8 mouse cellular contexts compared by ENCODE assay signal in genomic region chr14:45690520-45691246, GRCm38 (mm10). TPM values are rescaled to one million over a fixed set of nuclear protein-coding genes. Genes with fewer than 3 reads are reported as not detected.
DNase-seq lines count a peak whose midpoint lies in the region; ATAC-seq and TF ChIP-seq lines count a peak whose summit lies in the region.

No protein-coding gene starts in this region.

- TF ChIP-seq POLR2A in heart, adult 2 months (IDR thresholded peaks at IDR 0.05; ENCODE audit: insufficient read depth, low read depth, low read length), result no peak
- TF ChIP-seq POLR2A in kidney, adult 2 months (IDR thresholded peaks at IDR 0.05; ENCODE audit: low read depth, low read length), result no peak
- TF ChIP-seq POLR2A in spleen, adult 2 months (IDR thresholded peaks at IDR 0.05; ENCODE audit: low read depth, low read length), result no peak

- no peaks in the 10 kb centered on the region for H3K9me3 ChIP-seq in embryonic facial prominence, embryonic 11.5 days (replicated peaks; ENCODE audit: control insufficient read depth, low read length)
- H3K9me3 ChIP-seq in limb, embryonic 12.5 days, result no peaks in the 10 kb centered on the region
- no peaks in the 10 kb centered on the region for H3K9me3 ChIP-seq in midbrain, embryonic 14.5 days (ENCODE audit: control insufficient read depth, low read length)

- H3K36me3 ChIP-seq in embryonic facial prominence, embryonic 11.5 days (replicated peaks; ENCODE audit: control insufficient read depth, insufficient read depth, low read depth, low read length), result no peaks in the 10 kb centered on the region
- no peaks in the 10 kb centered on the region for H3K36me3 ChIP-seq in heart, adult 2 months (ENCODE audit: control insufficient read depth, insufficient read depth, low read length)
- H3K36me3 ChIP-seq in kidney, adult 2 months (ENCODE audit: control insufficient read depth, insufficient read depth, low read length), result no peaks in the 10 kb centered on the region
- no peaks in the 10 kb centered on the region for H3K36me3 ChIP-seq in limb, embryonic 12.5 days
- no peaks in the 10 kb centered on the region for H3K36me3 ChIP-seq in midbrain, embryonic 14.5 days (ENCODE audit: control insufficient read depth, insufficient read depth, low read length)
- H3K36me3 ChIP-seq in spleen, adult 2 months (ENCODE audit: control insufficient read depth, insufficient read depth, low read length), result no peaks in the 10 kb centered on the region

- H3K4me3 ChIP-seq in embryonic facial prominence, embryonic 11.5 days (ENCODE audit: low read depth, low read length), result peak overlapping the region; percentile 48
- peak overlapping the region; percentile 56 for H3K4me3 ChIP-seq in heart, adult 2 months
- peak overlapping the region; percentile 57 for H3K4me3 ChIP-seq in kidney, adult 2 months (ENCODE audit: insufficient read depth, low read depth, low read length)
- H3K4me3 ChIP-seq in limb, embryonic 12.5 days (replicated peaks), result peak overlapping the region; percentile 52
- H3K4me3 ChIP-seq in midbrain, embryonic 14.5 days (replicated peaks; ENCODE audit: low read depth, low read length), result peak overlapping the region; percentile 36
- peak overlapping the region; percentile 38; the same call in 1 of the 2 replicates for H3K4me3 ChIP-seq in spleen, adult 2 months (ENCODE audit: extremely low read depth, insufficient read depth, insufficient read length)

- WGBS in embryonic facial prominence, embryonic 11.5 days, result under 1% methylated on average over 16 of the region's 16 CpGs
- 4% methylated on average over 16 of the region's 16 CpGs for WGBS in heart, adult 2 months
- WGBS in kidney, adult 2 months, result 2% methylated on average over 16 of the region's 16 CpGs
- 1% methylated on average over 16 of the region's 16 CpGs for WGBS in limb, embryonic 12.5 days
- WGBS in midbrain, embryonic 14.5 days, result under 1% methylated on average over 16 of the region's 16 CpGs
- 7% methylated on average over 16 of the region's 16 CpGs for WGBS in spleen, adult 2 months

- no peaks in the 10 kb centered on the region for H3K4me1 ChIP-seq in embryonic facial prominence, embryonic 11.5 days (ENCODE audit: control insufficient read depth, insufficient read depth, low read length)
- H3K4me1 ChIP-seq in heart, adult 2 months (ENCODE audit: control insufficient read depth, insufficient read depth, low read length), result 0 out of 2 replicates have a peak, but pooled peaks cover 1% of the 10 kb centered on the region
- peaks cover 4% of the 10 kb centered on the region; the same call in 1 of the 2 replicates for H3K4me1 ChIP-seq in kidney, adult 2 months (ENCODE audit: control insufficient read depth, insufficient read depth, low read length)
- H3K4me1 ChIP-seq in limb, embryonic 12.5 days (replicated peaks), result peaks cover 5% of the 10 kb centered on the region
- H3K4me1 ChIP-seq in midbrain, embryonic 14.5 days (ENCODE audit: control insufficient read depth, insufficient read depth, low read length), result no peaks in the 10 kb centered on the region
- H3K4me1 ChIP-seq in spleen, adult 2 months (ENCODE audit: control insufficient read depth, insufficient read depth, insufficient read length), result no peaks in the 10 kb centered on the region

- peak; percentile 61 for DNase-seq in 3T3-L1 (ENCODE audit: low read depth, low spot score)
- peak; percentile 14 for DNase-seq in adrenal gland, postnatal 25 days
- DNase-seq in embryonic facial prominence, embryonic 11.5 days (ENCODE audit: low spot score), result peak; percentile 82
- DNase-seq in heart, adult 2 months, result peak; percentile 47 to 67
- peak; percentile 73 for DNase-seq in kidney, adult 2 months
- DNase-seq in midbrain, embryonic 14.5 days, result peak; percentile 87
- DNase-seq in spleen, adult 2 months (ENCODE audit: low read depth in 1 of 2, low spot score in 2 of 2), result peak in 1 of 2 experiments; percentile 14

- TF ChIP-seq CTCF in heart, adult 2 months (IDR thresholded peaks at IDR 0.05), result peak; percentile 77
- peak; percentile 49 for TF ChIP-seq CTCF in kidney, adult 2 months (conservative IDR thresholded peaks at IDR 0.05; ENCODE audit: insufficient read depth, insufficient read length, low read depth, low read length)
- TF ChIP-seq CTCF in spleen, adult 2 months (IDR thresholded peaks at IDR 0.05; ENCODE audit: extremely low read depth, insufficient read depth, insufficient read length, insufficient replicate concordance), result peak; percentile 48; the same call in 1 of the 2 replicates

- peak overlapping the region; percentile 57 for H3K4me2 ChIP-seq in embryonic facial prominence, embryonic 11.5 days (ENCODE audit: low read depth, low read length)
- H3K4me2 ChIP-seq in limb, embryonic 12.5 days, result peak overlapping the region; percentile 62
- H3K4me2 ChIP-seq in midbrain, embryonic 14.5 days (ENCODE audit: low read length), result peak overlapping the region; percentile 49

- no peaks in the 10 kb centered on the region for H3K27me3 ChIP-seq in embryonic facial prominence, embryonic 11.5 days (ENCODE audit: control insufficient read depth, insufficient read depth, low read length)
- H3K27me3 ChIP-seq in heart, adult 2 months (ENCODE audit: control insufficient read depth, insufficient read depth, low read length), result no peaks in the 10 kb centered on the region
- no peaks in the 10 kb centered on the region for H3K27me3 ChIP-seq in kidney, adult 2 months (replicated peaks; ENCODE audit: control insufficient read depth, insufficient read depth, low read length)
- H3K27me3 ChIP-seq in limb, embryonic 12.5 days, result no peaks in the 10 kb centered on the region
- H3K27me3 ChIP-seq in midbrain, embryonic 14.5 days (ENCODE audit: control insufficient read depth, insufficient read depth, low read length), result no peaks in the 10 kb centered on the region
- H3K27me3 ChIP-seq in spleen, adult 2 months (ENCODE audit: control insufficient read depth, insufficient read depth, low read length), result no peaks in the 10 kb centered on the region

- no peaks in the 10 kb centered on the region for H3K79me2 ChIP-seq in heart, adult 2 months (replicated peaks; ENCODE audit: control insufficient read depth, insufficient read depth, low read length)

- peak; percentile 90 for ATAC-seq in embryonic facial prominence, embryonic 11.5 days (replicated peaks; ENCODE audit: insufficient number of reproducible peaks, low FRiP score, low TSS enrichment, low read depth)
- peak; percentile 90 for ATAC-seq in limb, embryonic 12.5 days (ENCODE audit: insufficient number of reproducible peaks, insufficient read depth, low FRiP score, low TSS enrichment, low read depth)
- peak; percentile 93 for ATAC-seq in midbrain, embryonic 14.5 days (ENCODE audit: low FRiP score, low TSS enrichment)

- TF ChIP-seq EP300 in heart, adult 2 months (IDR thresholded peaks at IDR 0.05; ENCODE audit: insufficient read depth, low read depth, low read length), result 0 out of 2 replicates have a peak, but pooled peaks have one; percentile 17

- H3K9ac ChIP-seq in embryonic facial prominence, embryonic 11.5 days (replicated peaks; ENCODE audit: low read length), result peak overlapping the region; percentile 65
- H3K9ac ChIP-seq in heart, adult 2 months (ENCODE audit: low read depth, low read length), result peak overlapping the region; percentile 71
- H3K9ac ChIP-seq in limb, embryonic 12.5 days (replicated peaks), result peak overlapping the region; percentile 64
- H3K9ac ChIP-seq in midbrain, embryonic 14.5 days (replicated peaks; ENCODE audit: low read length), result peak overlapping the region; percentile 34

- no peak overlapping the region for H3K27ac ChIP-seq in embryonic facial prominence, embryonic 11.5 days (replicated peaks; ENCODE audit: low read depth, low read length)
- H3K27ac ChIP-seq in heart, adult 2 months, result peak overlapping the region; percentile 3; the same call in 1 of the 2 replicates
- peak overlapping the region; percentile 45 for H3K27ac ChIP-seq in kidney, adult 2 months (ENCODE audit: insufficient read depth, low read depth, low read length)
- H3K27ac ChIP-seq in limb, embryonic 12.5 days, result no peak overlapping the region
- H3K27ac ChIP-seq in midbrain, embryonic 14.5 days (replicated peaks; ENCODE audit: low read depth, low read length), result peak overlapping the region; percentile 60
- H3K27ac ChIP-seq in spleen, adult 2 months (ENCODE audit: insufficient read depth, low read length), result no peak overlapping the region

- intact Hi-C loops in heart, adult 2 months (cut with DNase I), result loop anchor here (2.0 to 5.0 kb wide), 3 partner anchors 88 to 268 kb away; no protein-coding TSS in a partner anchor

RNA-seq across cellular contexts. Expression of gene Ddhd1, which starts 32.7 kb away (rescaled TPM):
- total RNA-seq in adrenal gland, postnatal 25 days (2021), result 22.4 and 23.4 TPM in 2 replicates
- polyA plus RNA-seq in embryonic facial prominence, embryonic 11.5 days (2014; fragmentation: Nextera tagmentation; extraction: Ambion mirVana), result 6.9 and 7.0 TPM in 2 replicates
- total RNA-seq in heart, adult 2 months (2021), result 1 to 10 TPM; 8.8 to 9.7 TPM
- polyA plus RNA-seq in heart, adult 2 months (2012; rRNA removed), result 6.5 and 10.1 TPM in 2 replicates
- 9.5 and 10.7 TPM in 2 replicates for polyA plus RNA-seq in kidney, adult 2 months (2012; rRNA removed)
- polyA plus RNA-seq in limb, embryonic 12.5 days (2016; fragmentation: Nextera tagmentation; extraction: Ambion mirVana), result 7.6 and 10.4 TPM in 2 replicates
- 23.7 and 25.2 TPM in 2 replicates for polyA plus RNA-seq in midbrain, embryonic 14.5 days (2014; fragmentation: Nextera tagmentation; extraction: Ambion mirVana)
- polyA plus RNA-seq in spleen, adult 2 months (2012; rRNA removed), result 10.6 and 12.0 TPM in 2 replicates

Comparison
In these comparisons a context has a peak if more than half of its experiments do, and no peak if none do; other contexts are left out.
1. H3K27ac ChIP-seq: peak in heart, adult 2 months (single experiment), kidney, adult 2 months (single experiment) and midbrain, embryonic 14.5 days (single experiment); none in embryonic facial prominence, embryonic 11.5 days (single experiment), limb, embryonic 12.5 days (single experiment) and spleen, adult 2 months (single experiment).
2. Peak in every context shown above with its lines, with median percentiles within 50 percentile points of each other: ATAC-seq, H3K4me2 ChIP-seq, H3K4me3 ChIP-seq, H3K9ac ChIP-seq and CTCF ChIP-seq.